Mouse (Mus musculus): Measurements from ENCODE around the gene Hspa12b. TPM values are rescaled to one million over a fixed set of nuclear protein-coding genes. Genes with fewer than 3 reads are reported as not detected.

The Hspa12b gene
- polyA plus RNA-seq, 1 experiment from 2014 or later, result 6.4 TPM

- H3K4me3 ChIP-seq, result peak overlapping the region; percentile 82
- H3K9me3 ChIP-seq, result no peaks in the 10 kb centered on the region
- 34% methylated on average over 26 of the region's 26 CpGs for WGBS
- H3K4me1 ChIP-seq (replicated peaks), result peaks cover 53% of the 10 kb centered on the region
- peaks cover 29% of the 10 kb centered on the region for H3K36me3 ChIP-seq
- peak; percentile 49 for DNase-seq (ENCODE audit: low spot score)
- peak overlapping the region; percentile 96 for H3K27ac ChIP-seq
- H3K27me3 ChIP-seq (ENCODE audit: insufficient read depth, poor library complexity, severe bottlenecking), result peaks cover 4% of the 10 kb centered on the region
These were observed 51.8 kb downstream of the Hspa12b start for GRCm38 (mm10) chr2:131178828-131179245.

GRCm38 (mm10) chr2:131179246-131179886 lies 52.3 kb downstream of the Hspa12b start:
- peaks cover 50% of the 10 kb centered on the region for H3K4me1 ChIP-seq (replicated peaks)
- peak overlapping the region; percentile 82 for H3K4me3 ChIP-seq
- H3K36me3 ChIP-seq, result peaks cover 29% of the 10 kb centered on the region
- H3K27me3 ChIP-seq (ENCODE audit: insufficient read depth, poor library complexity, severe bottlenecking), result no peaks in the 10 kb centered on the region; the same call in 1 of the 2 replicates
- no peaks in the 10 kb centered on the region for H3K9me3 ChIP-seq
- peak overlapping the region; percentile 96 for H3K27ac ChIP-seq
- peak; percentile 76 for DNase-seq (ENCODE audit: low spot score)
- under 1% methylated on average over 67 of the region's 67 CpGs for WGBS

DNA sequence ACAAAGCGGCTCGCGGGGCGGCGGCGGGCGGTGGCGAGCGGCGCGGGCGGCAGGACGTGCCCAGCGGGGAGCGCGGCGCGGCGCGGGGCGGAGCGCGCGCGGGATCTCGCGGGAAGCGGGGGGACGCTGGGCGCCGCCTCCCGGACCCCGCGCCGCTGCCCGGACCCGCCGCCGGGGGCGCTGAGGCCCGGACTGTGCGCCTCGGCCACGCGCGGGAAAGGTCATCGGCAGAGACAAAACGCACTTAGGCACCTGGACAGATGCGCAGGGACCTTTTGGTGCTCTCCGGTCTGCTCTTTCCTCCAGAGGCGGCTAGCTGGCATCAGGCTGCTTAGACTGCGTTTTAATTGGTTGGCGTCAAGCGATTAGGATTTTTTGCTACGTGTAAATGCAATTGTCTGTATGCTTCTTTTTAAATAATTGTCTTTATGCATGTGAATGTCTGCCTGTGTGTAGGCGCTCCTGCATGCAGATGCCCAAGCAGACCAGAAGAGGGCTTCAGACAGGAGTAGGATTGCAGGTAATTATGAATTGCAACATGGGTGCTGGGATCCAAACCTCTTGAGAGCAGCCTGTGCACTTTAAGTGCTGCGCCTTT lies 53.0 kb downstream of the Hspa12b start, which contains the start of gene Cenpb:
Cenpb (minus strand) TSS at position 78 of the 598 bp plus-strand sequence.
- peak; percentile 83 for DNase-seq (ENCODE audit: low spot score)

DNA sequence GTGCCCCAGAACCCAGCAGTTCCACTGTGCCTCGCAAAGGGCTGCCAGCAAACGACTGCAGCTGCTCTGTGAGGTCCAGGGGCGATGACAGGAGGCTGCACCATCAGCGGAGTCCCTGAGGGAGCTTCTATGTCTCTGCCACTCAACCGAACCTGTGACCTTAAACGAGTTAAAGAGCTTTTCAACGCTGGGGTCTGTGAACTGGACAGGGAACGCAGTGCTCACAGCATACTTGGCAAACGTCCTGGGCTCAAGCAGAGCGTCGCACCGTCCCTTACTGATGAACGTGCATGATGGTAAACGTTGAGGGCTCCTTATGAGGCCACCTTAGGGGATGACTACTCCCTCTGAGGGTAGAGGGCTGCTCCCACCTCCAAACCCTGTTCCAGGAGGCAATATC lies 59.3 kb downstream of the Hspa12b start:
- no peaks in the 10 kb centered on the region for H3K9me3 ChIP-seq
- H3K4me3 ChIP-seq, result peak overlapping the region; percentile 72
- H3K27me3 ChIP-seq (ENCODE audit: insufficient read depth, poor library complexity, severe bottlenecking), result peaks cover 13% of the 10 kb centered on the region; the same call in 1 of the 2 replicates
- H3K36me3 ChIP-seq, result peaks cover 19% of the 10 kb centered on the region
- peaks cover 56% of the 10 kb centered on the region for H3K4me1 ChIP-seq (replicated peaks)
- H3K27ac ChIP-seq, result peak overlapping the region; percentile 96
- 2% methylated on average over 14 of the region's 14 CpGs for WGBS
- no peak for DNase-seq (ENCODE audit: low spot score)

More for the DNA sequence above, 53.0 kb downstream of the Hspa12b start, which contains the start of gene Cenpb:
- Histone ChIP-seq H3K36me3 (peaks cover 29% of the 10 kb centered on the region), H3K27ac (peak within 1 kb of the TSS; percentile 96), H3K27me3 (ENCODE audit: insufficient read depth, poor library complexity, severe bottlenecking) (peaks cover 6% of the 10 kb centered on the region; the same call in 1 of the 2 replicates), H3K4me3 (peak within 1 kb of the TSS; percentile 82), H3K4me1 (replicated peaks) (peaks cover 44% of the 10 kb centered on the region), H3K9me3 (no peaks in the 10 kb centered on the region)
- 3% methylated on average over 57 of the region's 57 CpGs for WGBS

- no peaks in the 10 kb centered on the region for H3K9me3 ChIP-seq
- H3K4me1 ChIP-seq (replicated peaks), result peaks cover 62% of the 10 kb centered on the region
- peak within 1 kb of the TSS; percentile 96 for H3K27ac ChIP-seq
- peak; percentile 90 for DNase-seq (ENCODE audit: low spot score)
- H3K4me3 ChIP-seq, result peak within 1 kb of the TSS; percentile 72
- H3K36me3 ChIP-seq, result peaks cover 25% of the 10 kb centered on the region
- peaks cover 13% of the 10 kb centered on the region; the same call in 1 of the 2 replicates for H3K27me3 ChIP-seq (ENCODE audit: insufficient read depth, poor library complexity, severe bottlenecking)
- under 1% methylated on average over 43 of the region's 43 CpGs for WGBS
These were observed 59.9 kb downstream of the Hspa12b start, which contains the start of the genes Cdc25b and Spef1 for GRCm38 (mm10) chr2:131186771-131187601. Gene Cdc25b (plus strand): TSS chr2:131186949. Gene Spef1 (minus strand): TSS chr2:131187282.

GRCm38 (mm10) chr2:131187602-131187922 lies 60.5 kb downstream of the Hspa12b start:
- Histone ChIP-seq H3K27ac (peak overlapping the region; percentile 96), H3K27me3 (ENCODE audit: insufficient read depth, poor library complexity, severe bottlenecking) (peaks cover 13% of the 10 kb centered on the region; the same call in 1 of the 2 replicates), H3K36me3 (peaks cover 29% of the 10 kb centered on the region), H3K9me3 (no peaks in the 10 kb centered on the region), H3K4me3 (peak overlapping the region; percentile 72), H3K4me1 (replicated peaks) (peaks cover 63% of the 10 kb centered on the region)
- no peak for DNase-seq (ENCODE audit: low spot score)
- WGBS, result 23% methylated on average over 3 of the region's 3 CpGs

GRCm38 (mm10) chr2:131188311-131188710 lies 61.2 kb downstream of the Hspa12b start:
- no peak for DNase-seq (ENCODE audit: low spot score)
- H3K9me3 ChIP-seq, result no peaks in the 10 kb centered on the region
- H3K4me3 ChIP-seq, result peak overlapping the region; percentile 72
- H3K4me1 ChIP-seq (replicated peaks), result peaks cover 70% of the 10 kb centered on the region
- H3K27ac ChIP-seq, result peak overlapping the region; percentile 96
- peaks cover 13% of the 10 kb centered on the region; the same call in 1 of the 2 replicates for H3K27me3 ChIP-seq (ENCODE audit: insufficient read depth, poor library complexity, severe bottlenecking)
- 93% methylated on average over 5 of the region's 5 CpGs for WGBS
- H3K36me3 ChIP-seq, result peaks cover 36% of the 10 kb centered on the region

GRCm38 (mm10) chr2:131189521-131190309 lies 62.6 kb downstream of the Hspa12b start:
- Histone ChIP-seq H3K27me3 (ENCODE audit: insufficient read depth, poor library complexity, severe bottlenecking) (peaks cover 10% of the 10 kb centered on the region; the same call in 1 of the 2 replicates), H3K9me3 (no peaks in the 10 kb centered on the region), H3K27ac (peak overlapping the region; percentile 87), H3K4me1 (replicated peaks) (peaks cover 70% of the 10 kb centered on the region), H3K4me3 (peak overlapping the region; percentile 38), H3K36me3 (peaks cover 50% of the 10 kb centered on the region)
- 49% methylated on average over 5 of the region's 5 CpGs for WGBS
- DNase-seq (ENCODE audit: low spot score), result no peak

DNA sequence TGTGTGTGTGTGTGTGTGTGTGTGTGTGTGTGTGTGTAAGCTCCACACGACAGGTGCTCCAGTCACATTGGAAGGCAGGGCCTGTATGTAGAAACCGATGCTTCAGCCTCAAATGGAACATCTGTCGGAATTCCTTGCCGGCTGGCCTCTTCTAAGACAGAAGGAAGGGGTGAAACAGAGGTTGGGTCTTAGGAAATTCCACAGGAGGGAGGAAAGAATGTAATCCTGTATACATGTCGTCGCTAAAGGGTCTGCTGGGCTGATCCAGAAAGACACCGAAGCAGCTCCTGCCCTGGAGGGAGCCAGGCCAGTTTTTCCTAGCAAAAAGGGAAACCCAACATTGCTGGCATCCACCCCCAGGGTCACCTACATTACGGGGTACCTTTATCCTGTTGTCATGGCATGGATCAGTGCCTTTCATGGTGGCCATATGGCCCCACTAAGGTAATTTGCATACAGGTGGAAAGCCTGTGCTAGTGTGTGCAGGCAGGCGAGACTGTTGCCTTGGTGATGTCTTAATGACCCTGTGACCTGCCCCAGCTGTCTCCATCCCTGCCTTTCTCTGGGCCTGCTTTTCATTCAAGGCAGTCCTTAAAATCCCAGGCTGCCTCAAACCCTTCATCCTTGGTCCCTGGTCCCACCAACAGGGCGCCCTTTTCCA lies 63.4 kb downstream of the Hspa12b start:
- DNase-seq (ENCODE audit: low spot score), result peak; percentile 86
- peak overlapping the region; percentile 38 for H3K4me3 ChIP-seq
- peaks cover 4% of the 10 kb centered on the region; the same call in 1 of the 2 replicates for H3K27me3 ChIP-seq (ENCODE audit: insufficient read depth, poor library complexity, severe bottlenecking)
- no peaks in the 10 kb centered on the region for H3K9me3 ChIP-seq
- WGBS, result 22% methylated on average over 10 of the region's 10 CpGs
- H3K4me1 ChIP-seq (replicated peaks), result peaks cover 70% of the 10 kb centered on the region
- peaks cover 58% of the 10 kb centered on the region for H3K36me3 ChIP-seq
- peak overlapping the region; percentile 87 for H3K27ac ChIP-seq

GRCm38 (mm10) chr2:131191005-131191390 lies 63.9 kb downstream of the Hspa12b start:
- Histone ChIP-seq H3K9me3 (no peaks in the 10 kb centered on the region), H3K36me3 (peaks cover 63% of the 10 kb centered on the region), H3K27ac (peak overlapping the region; percentile 87), H3K27me3 (ENCODE audit: insufficient read depth, poor library complexity, severe bottlenecking) (no peaks in the 10 kb centered on the region), H3K4me3 (peak overlapping the region; percentile 38), H3K4me1 (replicated peaks) (peaks cover 66% of the 10 kb centered on the region)
- DNase-seq (ENCODE audit: low spot score), result no peak
- 70% methylated on average over 7 of the region's 7 CpGs for WGBS
